ENCODE assay signal across 9 mouse cellular contexts in the genomic region with DNA sequence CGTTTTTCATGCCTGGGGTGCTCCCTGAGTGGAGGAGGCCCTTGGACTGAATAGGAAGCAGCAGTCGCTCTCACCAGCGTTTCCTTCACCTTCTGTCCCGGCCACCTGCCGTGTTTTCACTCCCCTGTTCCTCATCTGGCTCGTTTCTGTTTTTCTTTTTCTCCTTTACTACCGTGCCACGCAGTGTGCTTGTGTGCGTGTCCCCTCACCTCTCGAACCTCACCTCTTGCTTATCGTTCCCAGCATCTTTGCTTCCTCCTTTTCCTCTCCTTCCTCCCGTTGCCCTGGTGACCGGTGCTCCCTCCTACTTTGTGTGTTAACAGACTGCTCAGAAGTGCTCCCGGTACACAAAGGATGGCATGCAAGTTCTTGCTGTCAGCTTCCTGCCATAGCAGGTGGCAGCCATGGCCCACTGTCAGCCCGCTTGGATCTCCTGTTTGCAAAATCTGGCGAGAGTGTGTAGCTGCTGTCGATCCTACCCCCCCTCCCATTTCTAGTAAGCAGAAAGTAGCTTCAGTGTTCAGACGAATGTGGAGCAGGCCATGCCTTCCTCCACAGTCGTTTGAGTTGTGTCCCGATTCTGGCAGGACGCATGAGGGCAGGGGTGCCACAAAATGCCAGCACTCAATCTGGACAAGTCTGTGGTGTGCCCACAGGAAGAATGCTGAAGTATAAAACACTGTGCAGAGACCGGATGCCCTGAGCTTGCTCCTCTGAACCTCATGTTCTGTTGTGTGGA.
A peak's percentile ranks its signal among the peaks of the same experiment; 100 is the strongest.
DNase-seq lines count a peak whose midpoint lies in the region; ATAC-seq and TF ChIP-seq lines count a peak whose summit lies in the region.
"Had no signal": no experiment of that assay in that cellular context is flagged by ENCODE, and none has a peak within 500 bp of the region (broad histone marks: within the 10 kb centered on the region; RNA-seq: fewer than 3 reads in every experiment).

No protein-coding gene starts in this region.

- intact Hi-C loops in heart, adult 2 months (cut with DNase I), result loop anchor here (5.0 kb wide), 1 partner anchor 76 kb away; no protein-coding TSS in a partner anchor
- intact Hi-C loops in heart, postnatal 25 days (cut with DNase I), result no loop called here

- peak overlapping the region; percentile 62 for H3K27ac ChIP-seq in heart, adult 2 months
- H3K27ac ChIP-seq in hindbrain, embryonic 16.5 days (ENCODE audit: low read depth, low read length), result peak overlapping the region; percentile 48

- no peak for TF ChIP-seq CTCF in heart, adult 2 months (IDR thresholded peaks at IDR 0.05)

- no peaks in the 10 kb centered on the region for H3K9me3 ChIP-seq in hindbrain, embryonic 16.5 days (ENCODE audit: control insufficient read depth, low read length)
- H3K9me3 ChIP-seq: megakaryocyte, embryonic 14.5 days had no signal

- H3K4me3 ChIP-seq in heart, adult 2 months, result no peak overlapping the region
- H3K4me3 ChIP-seq in hindbrain, embryonic 16.5 days (ENCODE audit: low read length), result no peak overlapping the region
- H3K4me3 ChIP-seq in myocyte, result no peak overlapping the region
- H3K4me3 ChIP-seq: megakaryocyte, embryonic 14.5 days had no signal

- peaks cover 1% of the 10 kb centered on the region; the same call in 1 of the 2 replicates for H3K79me2 ChIP-seq in heart, adult 2 months (replicated peaks; ENCODE audit: control insufficient read depth, insufficient read depth, low read length)
- H3K79me2 ChIP-seq in myocyte (ENCODE audit: control insufficient read depth, insufficient read depth), result no peaks in the 10 kb centered on the region

- H3K4me2 ChIP-seq in hindbrain, embryonic 16.5 days (ENCODE audit: low read length), result no peak overlapping the region
- H3K4me2 ChIP-seq in myocyte (ENCODE audit: low read depth), result peak overlapping the region; percentile 67

- TF ChIP-seq POLR2A in heart, adult 2 months (IDR thresholded peaks at IDR 0.05; ENCODE audit: insufficient read depth, low read depth, low read length), result no peak
- no peak for TF ChIP-seq POLR2A in myocyte (IDR thresholded peaks at IDR 0.05; ENCODE audit: insufficient read length, low read depth)

- H3ac ChIP-seq in myocyte (ENCODE audit: control insufficient read depth, insufficient read length), result no peak overlapping the region

- H3K27me3 ChIP-seq in heart, adult 2 months (ENCODE audit: control insufficient read depth, insufficient read depth, low read length), result no peaks in the 10 kb centered on the region
- H3K27me3 ChIP-seq in hindbrain, embryonic 16.5 days (replicated peaks; ENCODE audit: control insufficient read depth, insufficient read depth, low read length), result no peaks in the 10 kb centered on the region
- H3K27me3 ChIP-seq in myocyte (ENCODE audit: control insufficient read depth, insufficient read depth, insufficient read length), result no peaks in the 10 kb centered on the region

- ATAC-seq in hindbrain, embryonic 16.5 days, result peak; percentile 41; the same call in 1 of the 2 replicates
- no peak for ATAC-seq in erythroid progenitor cell, adult 5-6 weeks (replicated peaks; ENCODE audit: low FRiP score, poor library complexity, severe bottlenecking)

- peaks cover 14% of the 10 kb centered on the region for H3K4me1 ChIP-seq in heart, adult 2 months (ENCODE audit: control insufficient read depth, insufficient read depth, low read length)
- peaks cover 50% of the 10 kb centered on the region for H3K4me1 ChIP-seq in hindbrain, embryonic 16.5 days (ENCODE audit: control insufficient read depth, insufficient read depth, low read depth, low read length)

- no peaks in the 10 kb centered on the region for H3K36me3 ChIP-seq in heart, adult 2 months (ENCODE audit: control insufficient read depth, insufficient read depth, low read length)
- no peaks in the 10 kb centered on the region for H3K36me3 ChIP-seq in hindbrain, embryonic 16.5 days (ENCODE audit: control insufficient read depth, insufficient read depth, low read length)
- no peaks in the 10 kb centered on the region for H3K36me3 ChIP-seq in myocyte (ENCODE audit: control insufficient read depth, insufficient read depth)

- H3K9ac ChIP-seq in heart, adult 2 months (ENCODE audit: low read depth, low read length), result no peak overlapping the region
- H3K9ac ChIP-seq in hindbrain, embryonic 16.5 days (ENCODE audit: low read depth, low read length), result 0 out of 2 replicates have a peak overlapping the region, but pooled peaks have one; percentile 0

- DNase-seq in heart, adult 2 months, result peak in 1 of 2 experiments; percentile 26
- no peak for DNase-seq in heart, postnatal 25 days (ENCODE audit: low spot score)
- DNase-seq in cerebellum, adult 9-10 months, result peak; percentile 51
- DNase-seq in gastrocnemius, postnatal 4 days (ENCODE audit: low spot score in 2 of 2), result no peak
- DNase-seq in heart, postnatal 4 days, result no peak

- WGBS in heart, adult 2 months, result 54% methylated on average over 22 of the region's 22 CpGs
- 51% methylated on average over 21 of the region's 22 CpGs for WGBS in hindbrain, embryonic 16.5 days

- no peak for TF ChIP-seq EP300 in heart, adult 2 months (IDR thresholded peaks at IDR 0.05; ENCODE audit: insufficient read depth, low read depth, low read length)

TF ChIP-seq in myocyte, 11 proteins besides CTCF, POLR2A, EP300 and RAD21:
- TF ChIP-seq USF1 (IDR thresholded peaks at IDR 0.05; ENCODE audit: low read depth), result no peak
- TF ChIP-seq MYOD1 (IDR thresholded peaks at IDR 0.05; ENCODE audit: control insufficient read depth in 1 of 3, insufficient read length in 2 of 3, low read depth in 2 of 3), result peak in 1 of 3 experiments; percentile 37
TF ChIP-seq in myocyte: peak in this region for 1.
